Mouse (Mus musculus) testis, adult 2 months (tissue): Measurements from ENCODE around the gene Ddx1.

Source experiments
- CTCF ChIP-seq: fragments of 200-500 bp; IDR thresholded peaks from 2 replicates; pipeline ENCODE4 v1.5.1; 2012; ENCODE audit warnings: low read depth, mild to moderate bottlenecking, inconsistent platforms, low read length, moderate library complexity; ENCODE audit not compliant: control insufficient read depth, insufficient read depth, insufficient replicate concordance
- POLR2A ChIP-seq: fragments of 200-500 bp; IDR thresholded peaks from 2 replicates; pipeline ENCODE4 v1.6.1; 2012; ENCODE audit warnings: low read depth, mild to moderate bottlenecking, inconsistent platforms, low read length, moderate library complexity; ENCODE audit not compliant: control insufficient read depth

DNA sequence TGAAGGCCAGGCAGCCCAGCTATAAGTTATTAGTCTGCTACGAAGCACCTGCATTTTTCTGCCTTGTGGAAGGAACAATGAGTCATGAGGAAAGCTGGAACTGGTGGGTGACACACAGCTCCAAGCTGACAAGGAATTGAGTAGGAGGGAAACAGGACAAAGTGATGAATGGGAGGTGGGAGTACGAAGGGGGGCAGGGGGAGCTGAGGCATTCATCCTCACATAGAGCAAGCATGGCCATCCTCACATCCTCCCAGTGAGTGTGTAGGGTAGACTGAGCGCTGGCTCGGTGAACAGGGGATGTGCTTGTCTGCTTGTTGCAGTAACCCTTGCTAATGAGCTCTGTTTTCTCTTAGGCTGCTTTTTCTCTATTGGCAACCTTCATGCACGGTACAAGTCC lies 81.9 kb downstream of the Ddx1 start:
- TF ChIP-seq CTCF, result no peak
- TF ChIP-seq POLR2A, result no peak
